Mouse (Mus musculus) induced T-regulatory cell, adult 2 months (primary cell): ENCODE measurements around the gene Schip1.

Experiments used
- DNase-seq: peaks from one replicate; pipeline ENCODE4 v3.0.0-alpha.2; 2012; ENCODE audit warnings: low read depth

The Schip1 gene

DNA sequence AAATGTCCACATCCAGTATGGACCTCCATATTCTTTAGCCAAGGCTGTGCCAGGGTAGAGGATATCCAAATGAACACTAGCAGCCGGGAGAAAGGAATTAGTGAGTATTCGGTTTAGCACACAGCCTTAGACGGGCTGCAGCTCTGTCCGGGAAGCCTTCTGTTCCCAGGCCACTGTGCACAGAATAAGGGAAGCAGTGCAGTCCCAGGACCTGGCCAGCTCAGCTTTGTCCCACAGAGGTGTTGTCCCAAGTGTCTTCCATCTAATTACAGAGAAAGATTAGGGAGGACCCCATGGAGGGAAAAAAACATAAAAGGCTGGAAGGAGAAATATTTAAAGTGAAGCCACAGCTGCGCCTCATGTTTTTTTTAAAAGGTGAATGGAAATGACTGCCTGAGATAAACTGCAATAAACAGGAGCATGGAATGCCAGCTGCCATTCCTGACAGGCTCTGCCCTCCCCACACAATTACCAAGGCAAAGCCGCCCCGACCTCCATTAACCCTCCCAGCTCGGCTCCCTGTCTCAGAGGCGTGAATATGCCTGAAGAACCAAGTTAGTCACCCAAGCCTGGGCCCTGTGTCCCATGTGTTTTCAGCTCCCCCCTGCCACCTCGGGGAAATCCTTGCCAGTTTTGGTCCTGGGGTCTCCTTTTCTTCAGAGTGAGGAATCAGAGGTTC is 523.1 kb downstream of the Schip1 start:
- no peak for DNase-seq

DNA sequence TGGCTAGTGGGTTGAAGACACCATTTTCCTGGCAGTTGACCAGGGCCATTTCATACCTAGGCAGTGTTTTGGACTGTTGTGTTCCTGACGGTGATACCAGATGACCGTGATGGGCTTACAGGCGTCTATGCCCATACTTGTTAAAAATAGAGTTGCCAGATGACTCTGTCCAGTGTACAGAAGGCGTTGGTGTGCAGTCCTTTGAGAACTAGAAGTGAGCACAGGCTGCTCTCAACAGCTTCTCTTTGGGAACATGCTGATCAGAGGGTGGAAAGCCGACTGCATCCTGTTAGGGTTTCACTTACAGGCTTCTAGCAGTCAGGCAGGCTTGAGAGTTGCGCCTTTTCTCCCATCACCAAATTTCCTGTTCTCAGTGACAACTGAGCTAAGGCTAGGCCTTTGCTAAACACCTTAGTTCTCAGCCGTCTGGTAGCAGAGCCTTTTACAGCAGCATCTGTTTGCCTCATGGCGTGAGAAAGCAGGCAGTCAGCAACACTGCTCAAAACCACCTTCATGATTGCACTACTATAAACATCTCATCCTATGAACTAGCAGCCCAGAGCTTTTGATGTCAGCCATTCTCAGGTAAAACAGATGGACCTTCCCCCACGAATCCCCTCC is 524.7 kb downstream of the Schip1 start:
- DNase-seq: no peak

DNA sequence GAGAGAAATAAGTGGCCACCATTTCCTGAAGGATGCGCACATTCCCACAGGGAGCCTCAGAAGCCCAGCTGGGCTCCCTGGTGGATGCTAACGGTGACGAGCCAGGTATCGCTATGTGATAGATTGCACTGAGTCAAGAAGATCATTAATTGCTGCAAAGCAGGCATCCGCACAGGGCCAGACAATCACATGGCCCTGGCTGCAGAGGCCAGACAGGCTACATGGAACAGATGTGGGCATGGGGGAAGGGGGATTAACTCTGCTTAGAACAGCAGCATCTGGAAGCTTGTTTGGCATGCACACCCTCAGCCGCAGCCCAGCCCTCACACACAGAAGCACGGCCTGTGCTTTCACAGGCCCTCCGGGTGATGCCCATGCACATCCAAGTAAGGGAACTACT is 525.8 kb downstream of the Schip1 start:
- no peak for DNase-seq

DNA sequence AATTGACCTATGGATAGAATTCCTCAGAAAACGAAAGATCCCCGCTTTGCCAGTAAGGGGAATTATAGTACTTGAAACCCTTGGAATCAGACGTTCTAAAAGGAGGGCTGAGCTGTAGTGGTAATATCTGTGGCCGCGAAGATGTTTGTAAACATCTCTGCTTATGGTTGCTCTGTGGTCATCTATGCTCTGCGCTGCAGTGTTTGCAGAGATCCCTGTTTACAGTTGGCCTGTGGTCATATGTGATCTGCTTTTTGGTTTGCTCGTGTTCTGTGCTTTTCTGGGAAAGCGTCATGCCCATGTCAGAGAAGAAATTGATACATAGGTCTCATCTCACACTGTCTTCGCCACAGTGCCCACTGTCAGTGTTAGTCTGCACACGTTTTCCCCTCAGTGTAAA is 528.0 kb downstream of the Schip1 start:
- DNase-seq: no peak

DNA sequence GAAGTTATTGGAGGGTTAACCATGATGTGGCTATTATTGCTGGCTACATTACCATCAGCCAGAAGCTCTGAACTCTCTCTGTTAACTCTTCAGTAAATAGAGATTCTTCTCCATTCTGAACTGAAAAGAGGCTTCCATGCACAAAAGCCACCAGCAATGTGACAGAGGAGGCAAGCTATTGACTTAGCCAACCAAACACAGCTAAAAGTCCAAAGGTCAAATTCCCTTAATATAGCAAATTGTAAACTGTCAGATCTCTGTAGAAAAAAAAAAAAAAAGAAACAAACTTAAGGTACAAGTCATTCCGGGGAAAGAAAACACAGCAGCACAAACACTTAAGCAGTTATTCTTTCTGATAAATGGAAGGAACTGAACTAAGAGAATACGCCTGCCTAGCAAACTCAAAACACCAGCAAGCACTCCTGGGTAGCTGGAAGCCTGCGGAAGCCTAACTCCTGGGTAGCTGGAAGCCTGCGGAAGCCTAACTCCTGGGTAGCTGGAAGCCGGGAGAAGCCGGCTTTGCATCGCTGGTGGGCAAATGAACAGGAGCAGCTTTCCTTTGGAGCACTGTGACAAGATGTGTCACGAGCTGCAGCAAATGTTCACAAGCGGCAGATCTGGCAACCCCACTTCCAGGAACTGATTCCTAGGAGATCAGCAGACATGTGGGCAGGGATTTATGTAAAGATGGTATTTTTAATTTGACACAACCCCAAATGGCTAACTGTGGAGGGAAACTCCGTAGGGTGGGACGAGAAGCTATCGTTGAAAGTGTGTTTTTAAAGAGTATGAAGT is 528.7 kb downstream of the Schip1 start:
- no peak for DNase-seq

GRCm38 (mm10) chr3:68595316-68595925 is 530.8 kb downstream of the Schip1 start:
- DNase-seq: no peak

GRCm38 (mm10) chr3:68596938-68597337 is 532.3 kb downstream of the Schip1 start:
- DNase-seq: no peak

GRCm38 (mm10) chr3:68602891-68603290 is 538.3 kb downstream of the Schip1 start:
- DNase-seq: no peak

- no peak for DNase-seq
Measured at GRCm38 (mm10) chr3:68604467-68604866, 539.9 kb downstream of the Schip1 start.

DNA sequence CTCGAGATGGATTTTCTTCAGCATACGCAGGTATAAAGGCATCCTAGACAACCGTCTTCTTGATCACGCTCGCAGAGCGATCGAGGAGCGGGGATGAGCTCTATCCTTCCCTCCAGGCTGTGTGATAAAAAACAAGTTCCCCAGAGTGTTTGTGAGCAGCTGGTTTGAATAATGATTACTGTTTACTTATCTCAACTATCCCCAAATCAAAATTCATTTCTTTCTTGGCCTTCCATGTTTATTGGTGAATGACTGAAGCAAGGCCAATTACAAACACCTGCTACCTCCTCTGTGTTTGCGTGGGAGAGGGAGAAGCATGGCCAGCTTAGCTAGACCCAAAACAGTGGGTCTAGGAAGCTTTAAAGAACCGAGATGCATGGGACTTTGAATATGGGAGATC is 540.4 kb downstream of the Schip1 start:
- no peak for DNase-seq

- no peak for DNase-seq
Measured at GRCm38 (mm10) chr3:68605942-68606603, 541.5 kb downstream of the Schip1 start.

DNA sequence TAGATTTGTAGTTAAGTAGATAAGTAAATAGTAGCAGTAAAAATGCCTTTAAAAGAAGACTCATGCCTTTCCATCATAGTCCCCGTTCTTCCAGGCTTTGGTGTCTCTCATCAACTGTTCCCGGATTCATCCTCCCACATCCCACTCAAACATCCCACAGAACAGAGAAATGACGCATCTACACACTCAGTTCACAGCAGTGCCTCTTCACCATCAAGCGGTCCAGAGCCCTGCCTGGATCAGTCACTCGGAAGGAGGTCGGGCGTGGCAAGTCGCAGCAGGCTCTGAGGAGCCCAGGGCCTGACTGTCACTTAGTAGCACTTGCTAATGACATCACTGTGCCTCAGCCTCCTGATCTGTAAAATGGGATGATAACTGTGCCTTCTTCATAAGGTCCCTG is 542.1 kb downstream of the Schip1 start:
- no peak for DNase-seq

DNA sequence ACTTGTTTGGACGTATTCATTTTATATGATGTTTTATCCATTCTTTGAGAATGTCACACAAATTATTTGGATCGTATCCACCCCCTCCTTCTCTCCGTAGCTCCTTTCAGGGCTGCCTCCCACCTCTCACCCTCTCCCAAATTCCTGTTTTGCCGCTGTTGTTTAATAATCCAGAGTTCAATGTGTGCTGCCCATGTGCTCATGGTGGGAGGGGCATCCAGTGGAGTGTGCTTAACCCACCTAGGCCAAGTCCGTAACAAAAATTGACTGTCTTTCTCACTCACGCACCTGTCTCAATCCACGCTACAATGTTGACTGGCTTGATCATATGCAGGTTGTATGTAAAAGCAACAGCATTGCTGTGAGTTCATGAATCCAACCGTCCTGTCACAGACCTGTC is 542.7 kb downstream of the Schip1 start:
- DNase-seq: no peak

- peak; percentile 7 for DNase-seq
Measured at GRCm38 (mm10) chr3:68608848-68609497, 544.4 kb downstream of the Schip1 start.

- no peak for DNase-seq
Measured at GRCm38 (mm10) chr3:68610011-68610410, 545.4 kb downstream of the Schip1 start.

DNA sequence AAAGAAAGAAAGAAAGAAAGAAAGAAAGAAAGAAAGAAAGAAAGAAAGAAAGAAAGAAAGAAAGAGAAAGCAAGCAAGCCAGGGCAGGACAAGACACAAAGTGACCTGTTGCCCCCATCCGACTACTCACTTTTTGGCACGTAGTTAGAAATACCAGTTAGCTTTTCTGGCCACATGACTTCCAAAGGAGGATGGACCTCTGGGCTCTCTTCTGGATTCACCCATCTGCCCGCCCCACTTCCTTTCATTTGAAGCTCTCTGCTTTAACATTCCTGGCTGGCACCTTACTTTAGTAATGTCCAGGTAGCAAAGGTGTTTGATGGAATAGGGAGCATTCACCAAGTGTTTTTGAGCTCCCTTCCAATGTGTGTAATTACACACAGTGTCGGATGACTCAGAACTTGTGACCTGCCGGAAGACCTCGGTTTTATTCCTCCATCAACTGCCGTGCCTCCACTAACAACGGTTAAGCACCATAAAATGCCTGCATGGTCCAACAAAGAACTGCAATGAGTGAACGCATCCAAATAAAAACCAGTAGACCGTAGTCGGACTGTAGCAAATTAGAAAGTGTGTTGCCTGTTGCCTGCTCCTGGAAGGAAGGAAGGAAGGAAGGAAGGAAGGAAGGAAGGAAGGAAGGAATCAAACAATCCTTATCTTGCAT is 546.1 kb downstream of the Schip1 start:
- DNase-seq: no peak

GRCm38 (mm10) chr3:68615042-68615810 is 550.6 kb downstream of the Schip1 start:
- peak; percentile 71 for DNase-seq

- no peak for DNase-seq
Measured at GRCm38 (mm10) chr3:68616363-68616762, 551.8 kb downstream of the Schip1 start.

DNA sequence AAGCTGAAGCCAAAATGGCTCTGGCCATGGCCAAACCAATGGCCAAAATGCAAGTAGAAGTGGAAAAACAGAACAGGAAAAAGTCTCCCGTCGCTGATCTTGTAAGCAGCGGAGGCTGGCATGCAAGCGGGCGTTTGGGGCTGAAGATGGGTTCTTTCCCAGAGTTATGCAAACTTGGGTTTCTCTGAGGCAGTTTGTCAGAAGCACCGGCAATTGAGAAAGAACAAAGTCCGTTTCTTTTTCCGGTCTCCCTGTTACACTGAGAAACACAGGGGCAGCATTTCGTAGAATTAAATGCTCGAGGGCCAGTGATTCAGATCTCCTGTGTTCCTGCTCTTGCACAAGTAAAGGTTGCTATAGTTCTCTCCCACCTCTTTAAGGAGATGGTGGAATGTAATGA is 553.1 kb downstream of the Schip1 start:
- no peak for DNase-seq

DNA sequence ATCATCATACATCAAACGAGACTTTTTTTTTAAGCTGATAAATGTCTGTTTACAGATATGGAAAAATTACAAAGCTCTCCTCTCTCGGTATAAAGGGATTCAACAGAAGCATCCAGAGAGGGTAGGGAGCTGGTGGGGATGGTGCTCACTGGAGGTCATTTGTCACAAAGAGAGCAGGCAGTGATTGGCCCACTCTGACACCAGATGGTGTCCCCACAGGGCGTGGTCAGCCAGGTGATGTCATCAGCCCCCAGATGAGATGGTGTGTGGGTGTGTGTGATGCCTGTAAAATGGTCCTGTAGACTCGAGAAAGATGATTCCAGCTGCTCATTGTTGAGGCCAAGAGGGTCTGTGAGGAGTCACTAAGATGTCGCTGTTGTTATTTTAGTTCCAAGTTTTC is 554.5 kb downstream of the Schip1 start:
- DNase-seq: no peak
